Mouse (Mus musculus) heart, embryonic 15.5 days (tissue): ENCODE measurements around the gene Slc45a1. TPM values are rescaled to one million over a fixed set of nuclear protein-coding genes. Genes with fewer than 3 reads are reported as not detected.

Experiments
- ATAC-seq: fragments of 200-750 bp; cut with Nextera tagmentation; replicated peaks from 2 replicates; pipeline ENCODE4 v1.8.0; 2017; ENCODE audit warnings: low read depth, moderate TSS enrichment; ENCODE audit not compliant: insufficient number of reproducible peaks, insufficient read depth, low FRiP score
- H3K27ac ChIP-seq: fragments of 300-500 bp; sonication (generic); 2 replicates; pipeline ENCODE4 v1.5.1; 2015; ENCODE audit warnings: mild to moderate bottlenecking, inconsistent platforms
- H3K27me3 ChIP-seq: fragments of 300-500 bp; sonication (generic); 2 replicates; pipeline ENCODE4 v1.6.1; 2015; ENCODE audit warnings: inconsistent platforms
- H3K36me3 ChIP-seq: fragments of 300-500 bp; sonication (generic); 2 replicates; pipeline ENCODE4 v1.6.1; 2015; ENCODE audit warnings: mild to moderate bottlenecking, inconsistent platforms
- H3K4me1 ChIP-seq: fragments of 300-500 bp; sonication (generic); replicated peaks from 2 replicates; pipeline ENCODE4 v1.6.1; 2015; ENCODE audit warnings: inconsistent platforms
- H3K4me2 ChIP-seq: fragments of 300-500 bp; sonication (generic); 2 replicates; pipeline ENCODE4 v1.6.1; 2015; ENCODE audit warnings: inconsistent platforms, mild to moderate bottlenecking, moderate library complexity
- H3K4me3 ChIP-seq: fragments of 300-500 bp; sonication (generic); 2 replicates; pipeline ENCODE4 v1.5.1; 2015; ENCODE audit warnings: mild to moderate bottlenecking, inconsistent platforms
- H3K9ac ChIP-seq: fragments of 300-500 bp; sonication (generic); 2 replicates; pipeline ENCODE4 v1.6.1; 2015; ENCODE audit warnings: mild to moderate bottlenecking, inconsistent platforms
- H3K9me3 ChIP-seq: fragments of 300-500 bp; sonication (generic); replicated peaks from 2 replicates; pipeline ENCODE4 v1.6.1; 2016; ENCODE audit warnings: inconsistent platforms
- WGBS: fragments of 180-500 bp; shearing (Covaris S2); methylation state at CpG from one replicate; pipeline ENCODE4 v1.1.7; 2015; ENCODE audit warnings: mixed read lengths; 5-methylcytosine and 5-hydroxymethylcytosine counted together
- polyA plus RNA-seq: library from polyadenylated mRNA; unstranded; fragments of >200 nt; fragmentation: Nextera tagmentation; extraction: Ambion mirVana; gene quantifications from 2 replicates; pipeline ENCODE4 v1.2.1, GENCODE M21; 2015

Slc45a1 gene
- polyA plus RNA-seq, 1 experiment from 2014 or later = not detected

DNA sequence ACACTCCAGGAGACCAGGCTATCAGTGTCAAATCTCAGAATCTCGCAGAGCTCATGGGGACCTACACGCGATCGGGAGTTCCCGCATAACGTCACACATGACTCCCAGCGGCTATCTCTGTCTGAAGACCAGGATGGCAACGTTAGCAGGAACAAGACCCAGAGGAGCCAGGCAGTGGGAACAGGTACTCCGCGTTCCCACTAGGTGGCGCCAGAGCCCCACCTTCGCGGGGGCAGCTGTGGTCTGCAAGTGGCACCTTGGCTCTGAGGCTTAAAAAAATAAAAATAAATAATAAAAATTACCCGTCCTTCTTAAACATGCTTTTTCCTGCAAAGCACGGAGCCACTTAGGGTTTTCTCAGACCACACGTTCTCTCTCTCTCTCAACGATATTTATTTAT lies 4.0 kb upstream of the Slc45a1 start:
- 5% methylated on average over 17 of the region's 17 CpGs for WGBS
- ATAC-seq = no peak; the same call in 1 of the 2 replicates
- H3K4me2 ChIP-seq = peak overlapping the region; percentile 42; the same call in 1 of the 2 replicates
- peaks cover 9% of the 10 kb centered on the region for H3K4me1 ChIP-seq
- no peak overlapping the region for H3K9ac ChIP-seq
- H3K9me3 ChIP-seq = no peaks in the 10 kb centered on the region
- peaks cover 40% of the 10 kb centered on the region for H3K27me3 ChIP-seq
- no peak overlapping the region for H3K4me3 ChIP-seq
- H3K27ac ChIP-seq = no peak overlapping the region
- H3K36me3 ChIP-seq = no peaks in the 10 kb centered on the region

DNA sequence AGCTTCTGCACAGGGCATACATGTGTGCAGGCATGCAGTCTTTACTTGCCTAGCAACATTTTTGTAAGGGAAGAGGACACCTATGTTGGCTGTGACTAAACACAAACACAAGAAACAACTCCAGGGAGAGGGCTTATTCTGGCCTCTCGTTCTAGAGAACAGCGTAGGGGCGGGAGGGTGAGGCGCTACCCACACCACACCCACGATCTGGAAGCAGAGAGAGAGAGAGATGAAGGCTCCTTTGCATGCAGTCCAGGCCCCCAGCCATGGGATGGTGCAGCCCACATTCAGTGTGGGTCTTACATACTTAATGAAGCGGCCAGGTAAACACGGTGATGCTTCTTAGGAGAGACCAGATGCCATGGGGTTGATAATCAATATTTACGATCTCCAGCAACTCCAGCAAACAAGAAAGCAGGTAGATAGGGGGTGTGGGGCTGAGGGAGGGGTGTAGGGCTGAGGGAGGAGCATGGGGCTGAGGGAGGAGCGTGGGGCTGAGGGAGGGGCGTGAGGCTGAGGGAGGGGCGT lies 1.2 kb upstream of the Slc45a1 start:
- 49% methylated on average over 11 of the region's 11 CpGs for WGBS
- peaks cover 44% of the 10 kb centered on the region for H3K27me3 ChIP-seq

DNA sequence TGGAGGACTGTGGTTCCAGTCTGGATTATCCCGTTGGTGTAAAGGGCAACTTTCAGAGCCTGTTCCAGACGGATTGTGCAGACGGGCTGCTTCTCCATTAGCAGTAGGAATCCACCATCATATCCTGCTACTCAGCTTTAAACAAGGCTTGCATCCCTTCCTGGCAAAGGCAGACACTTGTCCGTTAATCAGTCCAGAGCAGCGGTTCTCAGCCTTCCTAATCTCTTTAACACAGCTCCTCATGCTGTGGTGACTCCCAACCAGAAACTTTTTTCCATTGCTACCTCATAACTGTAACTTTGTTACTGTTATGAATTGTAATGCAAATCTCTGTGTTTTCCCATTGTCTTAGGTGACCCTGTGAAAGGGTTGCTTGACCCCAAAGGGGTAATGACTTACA lies 2.6 kb downstream of the Slc45a1 start:
- Histone ChIP-seq H3K4me3 (no peak overlapping the region), H3K4me1 (peaks cover 4% of the 10 kb centered on the region), H3K4me2 (no peak overlapping the region), H3K27me3 (peaks cover 34% of the 10 kb centered on the region), H3K27ac (no peak overlapping the region), H3K36me3 (no peaks in the 10 kb centered on the region), H3K9ac (no peak overlapping the region), H3K9me3 (no peaks in the 10 kb centered on the region)
- WGBS = 63% methylated on average over 5 of the region's 5 CpGs
- ATAC-seq = no peak

More for the DNA sequence above, 1.2 kb upstream of the Slc45a1 start:
- H3K27ac ChIP-seq = no peak overlapping the region
- no peak overlapping the region for H3K9ac ChIP-seq
- peaks cover 9% of the 10 kb centered on the region for H3K4me1 ChIP-seq
- no peak overlapping the region for H3K4me2 ChIP-seq
- H3K9me3 ChIP-seq = no peaks in the 10 kb centered on the region
- H3K4me3 ChIP-seq = no peak overlapping the region
- H3K36me3 ChIP-seq = no peaks in the 10 kb centered on the region
- ATAC-seq = no peak

DNA sequence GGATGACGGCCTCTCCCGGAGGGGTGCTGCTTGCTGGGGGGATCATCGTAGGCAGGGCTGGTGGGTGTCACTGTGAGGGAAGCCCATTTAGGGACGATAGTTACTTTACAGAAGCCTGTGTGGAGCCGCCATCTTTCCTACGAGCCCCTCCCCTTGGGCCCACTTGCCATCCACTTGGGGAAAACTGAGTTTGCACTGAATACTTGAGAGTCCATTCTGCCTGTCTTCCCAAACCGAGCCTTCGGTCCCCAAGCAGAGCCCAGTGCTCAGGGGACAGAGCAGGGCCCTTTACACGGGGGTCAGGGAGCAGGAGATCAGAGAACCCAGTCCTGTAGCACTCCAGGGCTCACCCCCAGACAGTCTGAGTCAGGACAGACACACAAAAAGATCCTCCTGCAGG lies 7.7 kb downstream of the Slc45a1 start:
- no peak overlapping the region for H3K4me2 ChIP-seq
- H3K9me3 ChIP-seq = no peaks in the 10 kb centered on the region
- H3K36me3 ChIP-seq = no peaks in the 10 kb centered on the region
- no peaks in the 10 kb centered on the region for H3K27me3 ChIP-seq
- no peak overlapping the region for H3K4me3 ChIP-seq
- H3K27ac ChIP-seq = no peak overlapping the region
- no peaks in the 10 kb centered on the region for H3K4me1 ChIP-seq
- H3K9ac ChIP-seq = no peak overlapping the region
- no peak for ATAC-seq
- 91% methylated on average over 9 of the region's 9 CpGs for WGBS

DNA sequence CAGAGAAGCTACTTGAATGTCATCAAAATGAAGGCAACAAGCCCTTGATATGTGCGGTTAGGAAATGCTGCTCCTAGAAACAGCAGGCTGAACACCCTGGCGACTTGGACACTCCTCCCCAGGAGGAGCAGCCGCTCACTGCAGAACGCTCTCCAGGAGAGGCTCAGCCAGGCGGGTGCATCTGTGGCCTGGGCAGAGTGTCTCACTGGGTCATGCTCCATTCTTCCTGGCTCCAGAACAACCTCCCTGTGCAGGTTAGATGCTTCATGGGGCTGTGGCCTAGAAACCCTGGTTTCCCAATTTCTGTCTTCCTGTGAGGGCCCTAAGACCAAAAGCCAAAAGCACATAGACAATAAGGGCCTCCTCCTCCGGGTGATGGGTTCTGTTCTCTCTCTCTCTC lies 15.3 kb downstream of the Slc45a1 start:
- 83% methylated on average over 6 of the region's 6 CpGs for WGBS
- H3K4me2 ChIP-seq = no peak overlapping the region
- no peaks in the 10 kb centered on the region for H3K4me1 ChIP-seq
- no peak for ATAC-seq
- no peak overlapping the region for H3K9ac ChIP-seq
- no peaks in the 10 kb centered on the region for H3K27me3 ChIP-seq
- H3K4me3 ChIP-seq = no peak overlapping the region
- no peaks in the 10 kb centered on the region for H3K36me3 ChIP-seq
- H3K9me3 ChIP-seq = no peaks in the 10 kb centered on the region
- H3K27ac ChIP-seq = no peak overlapping the region

DNA sequence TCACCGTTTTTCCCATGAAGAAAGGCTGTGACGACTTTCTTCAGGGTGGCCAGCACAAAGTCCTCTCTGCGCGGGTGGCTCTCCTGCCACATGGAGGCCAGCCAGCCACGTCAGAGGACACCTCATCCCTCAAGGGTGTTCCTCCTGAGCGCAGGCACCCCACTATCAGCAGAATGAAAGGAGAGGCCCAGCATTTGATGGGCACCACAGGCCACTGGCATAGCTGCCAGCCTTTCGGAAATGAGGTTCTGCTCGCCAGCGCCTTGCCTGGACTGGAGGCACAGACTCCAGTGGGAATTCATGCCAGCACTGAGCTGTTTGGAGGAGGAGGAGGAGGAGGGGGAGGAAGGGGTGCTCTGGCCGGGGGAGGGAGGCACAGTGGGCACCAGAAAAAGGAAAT lies 16.4 kb downstream of the Slc45a1 start:
- Histone ChIP-seq H3K4me2 (no peak overlapping the region), H3K27ac (no peak overlapping the region), H3K27me3 (no peaks in the 10 kb centered on the region), H3K9ac (no peak overlapping the region), H3K4me3 (no peak overlapping the region), H3K9me3 (no peaks in the 10 kb centered on the region), H3K36me3 (no peaks in the 10 kb centered on the region), H3K4me1 (no peaks in the 10 kb centered on the region)
- WGBS = 82% methylated on average over 10 of the region's 10 CpGs
- no peak for ATAC-seq

DNA sequence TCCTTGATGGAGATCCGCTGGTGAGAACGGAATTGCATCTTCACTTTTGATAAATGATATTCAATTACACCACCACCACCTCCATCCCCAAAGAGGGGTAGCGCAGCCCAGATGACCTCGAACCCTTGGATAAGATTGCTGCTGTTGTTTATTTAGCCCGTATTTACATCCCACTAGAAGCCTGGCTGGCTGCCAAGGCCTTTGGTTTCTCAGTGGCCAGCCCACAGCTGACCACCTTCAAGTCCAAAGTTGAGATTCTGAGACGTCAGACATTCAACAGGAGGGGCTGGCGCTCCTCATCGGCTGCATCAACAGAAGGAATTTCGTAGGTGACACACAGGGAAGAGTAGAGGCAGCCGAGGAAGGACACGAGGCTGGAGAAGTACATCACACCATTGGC lies 22.7 kb downstream of the Slc45a1 start:
- Histone ChIP-seq H3K4me2 (no peak overlapping the region), H3K4me1 (0 out of 2 replicates have a peak, but pooled peaks cover 5% of the 10 kb centered on the region), H3K9me3 (no peaks in the 10 kb centered on the region), H3K4me3 (no peak overlapping the region), H3K27ac (no peak overlapping the region), H3K9ac (no peak overlapping the region), H3K36me3 (no peaks in the 10 kb centered on the region), H3K27me3 (no peaks in the 10 kb centered on the region)
- ATAC-seq = no peak
- WGBS = 68% methylated on average over 11 of the region's 11 CpGs

DNA sequence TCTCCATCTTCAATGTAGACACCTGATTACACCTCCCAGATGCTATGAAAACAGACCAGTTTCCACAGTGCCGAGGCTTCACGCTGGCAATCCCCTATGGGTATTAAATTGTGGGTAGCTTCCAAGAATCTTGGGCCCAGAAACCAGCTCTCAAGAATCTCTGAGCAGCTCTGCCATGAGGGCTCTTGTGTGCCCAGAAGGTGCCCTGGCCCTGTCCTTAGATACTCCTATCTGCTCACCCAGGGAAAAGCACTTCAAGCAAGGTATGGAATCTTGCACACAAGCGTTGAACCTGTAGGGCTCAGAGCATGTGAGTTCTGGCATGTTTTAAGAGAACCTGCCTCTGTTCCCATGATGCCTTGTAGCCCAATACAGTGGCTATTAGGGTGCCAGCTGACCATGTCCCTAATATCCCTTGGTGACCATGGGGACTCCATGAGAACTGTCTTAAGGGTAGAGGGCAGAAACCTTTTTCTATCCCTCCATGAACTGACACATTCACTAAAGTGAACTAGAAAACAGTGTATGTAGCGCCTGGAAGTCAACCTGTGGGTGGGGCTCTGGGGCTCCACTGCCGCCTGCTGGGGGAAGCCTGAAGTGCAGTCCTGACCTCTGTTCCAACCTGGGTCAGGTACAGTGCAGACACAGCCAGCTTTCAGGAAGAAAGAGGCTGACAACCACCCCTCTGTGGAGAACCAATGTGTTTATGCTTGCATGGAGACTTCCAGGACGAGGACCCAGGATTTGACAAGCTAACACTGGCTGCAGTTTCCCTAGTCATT lies 25.8 kb downstream of the Slc45a1 start:
- 0 out of 2 replicates have a peak, but pooled peaks cover 5% of the 10 kb centered on the region for H3K4me1 ChIP-seq
- H3K4me3 ChIP-seq = no peak overlapping the region
- 43% methylated on average over 6 of the region's 6 CpGs for WGBS
- no peak overlapping the region for H3K4me2 ChIP-seq
- no peak overlapping the region for H3K9ac ChIP-seq
- no peaks in the 10 kb centered on the region for H3K27me3 ChIP-seq
- no peak for ATAC-seq
- no peak overlapping the region for H3K27ac ChIP-seq
- H3K36me3 ChIP-seq = peaks cover 9% of the 10 kb centered on the region; the same call in 1 of the 2 replicates
- no peaks in the 10 kb centered on the region for H3K9me3 ChIP-seq

DNA sequence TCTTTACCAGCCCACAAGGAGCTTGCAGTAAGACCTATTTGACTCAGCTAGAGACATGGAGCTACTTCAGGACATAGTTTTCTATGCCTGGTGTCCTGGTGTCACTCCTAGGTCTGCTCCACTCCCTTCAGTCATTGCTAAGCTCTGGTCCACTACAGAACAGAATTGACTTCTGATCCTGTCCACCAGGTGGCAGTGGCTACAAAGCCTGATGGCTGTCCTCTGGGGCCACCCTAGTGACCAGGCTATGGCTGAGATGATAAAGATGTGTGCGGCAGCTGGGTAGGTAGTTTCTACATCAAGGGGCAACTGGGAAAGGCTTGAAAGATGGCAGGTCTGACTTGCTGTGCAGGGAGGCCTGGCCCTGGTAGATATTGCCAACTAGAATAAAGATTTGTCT lies 26.5 kb downstream of the Slc45a1 start:
- peaks cover 13% of the 10 kb centered on the region; the same call in 1 of the 2 replicates for H3K36me3 ChIP-seq
- H3K9me3 ChIP-seq = no peaks in the 10 kb centered on the region
- no peak overlapping the region for H3K4me2 ChIP-seq
- H3K27me3 ChIP-seq = no peaks in the 10 kb centered on the region
- no peak overlapping the region for H3K27ac ChIP-seq
- no peak overlapping the region for H3K9ac ChIP-seq
- 29% methylated on average over 1 of the region's 1 CpGs for WGBS
- H3K4me1 ChIP-seq = 0 out of 2 replicates have a peak, but pooled peaks cover 5% of the 10 kb centered on the region
- H3K4me3 ChIP-seq = no peak overlapping the region
- peak; percentile 43; the same call in 1 of the 2 replicates for ATAC-seq

DNA sequence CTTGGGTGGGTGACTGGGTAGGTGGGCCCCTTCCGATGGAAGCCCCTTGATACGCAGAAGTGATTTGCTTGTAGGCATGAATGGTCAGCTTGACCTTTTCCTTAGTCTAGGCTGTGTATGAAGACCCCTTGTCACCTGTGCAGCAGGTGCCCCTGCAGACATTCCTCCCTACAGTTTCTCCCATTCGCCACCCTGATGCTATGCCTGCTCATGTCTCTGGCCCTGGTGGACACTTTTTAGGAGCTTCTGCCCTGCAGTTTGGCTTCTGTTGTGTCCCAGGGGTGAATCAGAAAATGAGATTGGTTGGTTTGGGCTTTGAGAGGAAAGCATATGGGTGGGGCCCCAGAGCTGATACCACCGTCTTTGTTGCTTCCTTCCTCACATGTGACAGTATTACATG lies 27.0 kb downstream of the Slc45a1 start:
- no peak overlapping the region for H3K4me2 ChIP-seq
- 71% methylated on average over 4 of the region's 4 CpGs for WGBS
- H3K4me3 ChIP-seq = no peak overlapping the region
- H3K27me3 ChIP-seq = no peaks in the 10 kb centered on the region
- H3K9ac ChIP-seq = no peak overlapping the region
- no peak for ATAC-seq
- H3K9me3 ChIP-seq = no peaks in the 10 kb centered on the region
- no peak overlapping the region for H3K27ac ChIP-seq
- H3K36me3 ChIP-seq = peaks cover 18% of the 10 kb centered on the region; the same call in 1 of the 2 replicates
- H3K4me1 ChIP-seq = 0 out of 2 replicates have a peak, but pooled peaks cover 5% of the 10 kb centered on the region

DNA sequence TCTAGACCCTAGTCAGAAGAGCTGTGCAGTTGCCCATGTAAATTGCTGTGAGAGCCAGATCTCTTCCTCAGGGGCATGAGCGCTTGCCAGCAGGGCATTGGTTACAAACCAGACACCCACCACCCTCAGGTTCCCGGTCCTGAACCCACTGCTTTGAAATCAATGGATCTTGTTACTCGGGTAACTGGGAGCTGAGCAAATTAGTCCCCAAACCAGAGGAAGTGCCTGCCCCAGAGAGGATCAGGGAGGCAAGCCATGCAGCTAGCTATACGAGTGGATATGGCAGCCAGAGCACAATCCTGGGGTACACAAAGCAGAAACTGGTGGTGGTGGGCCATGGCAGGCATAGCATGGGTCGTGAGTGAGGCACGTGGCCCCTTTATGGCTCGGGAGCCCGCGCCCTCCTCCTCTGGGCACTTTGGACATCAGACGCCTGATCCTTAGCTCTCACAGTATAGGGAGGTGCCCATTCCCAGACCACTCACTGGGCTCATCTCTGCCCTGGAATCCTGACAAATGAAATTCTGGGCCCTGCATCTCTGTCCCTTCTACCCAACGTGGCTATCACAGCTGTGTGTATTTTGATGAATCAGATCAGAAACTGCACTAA lies 27.7 kb downstream of the Slc45a1 start:
- H3K9me3 ChIP-seq = no peaks in the 10 kb centered on the region
- H3K4me1 ChIP-seq = 0 out of 2 replicates have a peak, but pooled peaks cover 5% of the 10 kb centered on the region
- no peak for ATAC-seq
- no peak overlapping the region for H3K27ac ChIP-seq
- peaks cover 23% of the 10 kb centered on the region for H3K36me3 ChIP-seq
- H3K9ac ChIP-seq = no peak overlapping the region
- H3K4me2 ChIP-seq = no peak overlapping the region
- WGBS = 68% methylated on average over 11 of the region's 11 CpGs
- no peak overlapping the region for H3K4me3 ChIP-seq
- no peaks in the 10 kb centered on the region for H3K27me3 ChIP-seq
